ENCODE assay signal across 23 mouse cellular contexts in genomic region chr7:141090228-141090627, GRCm38 (mm10). TPM values are rescaled to one million over a fixed set of nuclear protein-coding genes. Genes with fewer than 3 reads are reported as not detected.
A peak's percentile ranks its signal among the peaks of the same experiment; 100 is the strongest.
DNase-seq lines count a peak whose midpoint lies in the region; ATAC-seq and TF ChIP-seq lines count a peak whose summit lies in the region.
"Had no signal": no experiment of that assay in that cellular context is flagged by ENCODE, and none has a peak within 500 bp of the region (broad histone marks: within the 10 kb centered on the region; RNA-seq: fewer than 3 reads in every experiment).

No protein-coding gene starts in this region.

- H3K27ac ChIP-seq in testis, adult 2 months (ENCODE audit: control insufficient read depth, insufficient read depth, low read depth, low read length), result peak overlapping the region; percentile 5; the same call in 1 of the 2 replicates
- peak overlapping the region; percentile 70 for H3K27ac ChIP-seq in small intestine, adult 2 months (ENCODE audit: insufficient read depth, low read depth, low read length)
- H3K27ac ChIP-seq in left cerebral cortex, adult 2 months, result no peak overlapping the region
- H3K27ac ChIP-seq: embryonic facial prominence, embryonic 12.5 days; forebrain, embryonic 15.5 days; heart, embryonic 15.5 days; hindbrain, embryonic 13.5 days; hindbrain, postnatal 0 days had no signal

- peaks cover 13% of the 10 kb centered on the region for H3K4me1 ChIP-seq in testis, adult 2 months (ENCODE audit: control insufficient read depth, insufficient read depth, low read length)
- H3K4me1 ChIP-seq in small intestine, adult 2 months (ENCODE audit: control insufficient read depth, insufficient read depth, insufficient read length, low read length), result peaks cover 15% of the 10 kb centered on the region
- H3K4me1 ChIP-seq: embryonic facial prominence, embryonic 12.5 days had no signal

- TF ChIP-seq CTCF in testis, adult 2 months (IDR thresholded peaks at IDR 0.05; ENCODE audit: control insufficient read depth, insufficient read depth, insufficient replicate concordance, low read depth, low read length), result no peak
- no peak for TF ChIP-seq CTCF in small intestine, adult 2 months (IDR thresholded peaks at IDR 0.05; ENCODE audit: extremely low read depth, insufficient read length, insufficient replicate concordance, low read depth, low read length)
- TF ChIP-seq CTCF in left cerebral cortex, adult 2 months (IDR thresholded peaks at IDR 0.05), result no peak

- peak overlapping the region; percentile 66 for H3K4me3 ChIP-seq in testis, adult 2 months (ENCODE audit: control insufficient read depth, low read depth, low read length)
- H3K4me3 ChIP-seq in small intestine, adult 2 months (ENCODE audit: low read depth, low read length), result no peak overlapping the region
- no peak overlapping the region for H3K4me3 ChIP-seq in left cerebral cortex, adult 2 months
- H3K4me3 ChIP-seq: embryonic facial prominence, embryonic 12.5 days; forebrain, embryonic 15.5 days; heart, embryonic 15.5 days; hindbrain, embryonic 13.5 days had no signal

- ATAC-seq in megakaryocyte, adult 5-6 weeks (ENCODE audit: poor library complexity, severe bottlenecking), result no peak
- ATAC-seq: forebrain, embryonic 15.5 days; hindbrain, postnatal 0 days; intestine, embryonic 16.5 days had no signal

- WGBS in small intestine, adult 2 months, result 43% methylated on average over 8 of the region's 8 CpGs

- TF ChIP-seq POLR2A in testis, adult 2 months (IDR thresholded peaks at IDR 0.05; ENCODE audit: control insufficient read depth, low read depth, low read length), result no peak; the same call in 1 of the 2 replicates
- TF ChIP-seq POLR2A in small intestine, adult 2 months (IDR thresholded peaks at IDR 0.05; ENCODE audit: low read depth, low read length), result no peak

- intact Hi-C loops in left cerebral cortex, adult 2 months (cut with DNase I), result no loop called here

- no peaks in the 10 kb centered on the region for H3K27me3 ChIP-seq in testis, adult 2 months (ENCODE audit: control insufficient read depth, insufficient read depth, low read length)
- no peaks in the 10 kb centered on the region for H3K27me3 ChIP-seq in small intestine, adult 2 months (ENCODE audit: control insufficient read depth, insufficient read depth, low read length)

- H3K36me3 ChIP-seq in testis, adult 2 months (ENCODE audit: control insufficient read depth, insufficient read depth, low read length), result no peaks in the 10 kb centered on the region
- H3K36me3 ChIP-seq in small intestine, adult 2 months (ENCODE audit: control insufficient read depth, insufficient read depth, low read length), result peaks cover 36% of the 10 kb centered on the region
- H3K36me3 ChIP-seq: embryonic facial prominence, embryonic 12.5 days; forebrain, embryonic 15.5 days; heart, embryonic 15.5 days; hindbrain, embryonic 13.5 days had no signal

- peak; percentile 34 for DNase-seq in adrenal gland, postnatal 25 days
- no peak for DNase-seq in adrenal gland, adult 18-20 months (ENCODE audit: low spot score in 2 of 2)
- no peak for DNase-seq in testis, postnatal 14 days (ENCODE audit: low spot score)
- no peak for DNase-seq in left cerebral cortex, adult 2 months (ENCODE audit: extremely low spot score in 1 of 2, low spot score in 2 of 2)
- DNase-seq: cerebellum, adult 11-12 months; cerebellum, adult 9-10 months; cerebellum, postnatal 25 days; gastrocnemius, postnatal 36 days; heart, adult 18-20 months; heart, postnatal 14 days had no signal

RNA-seq across cellular contexts. Expression of gene Sigirr, which starts 10.1 kb away (rescaled TPM):
- total RNA-seq in adrenal gland, postnatal 25 days (2021), result 4.5 and 5.0 TPM in 2 replicates
- total RNA-seq in adrenal gland, adult 18-20 months (2021), result 1 to 10 TPM; 2.0 to 2.7 TPM
- 3.9 and 5.4 TPM in 2 replicates for polyA plus RNA-seq in testis, adult 2 months (2012; rRNA removed)
- polyA plus RNA-seq in small intestine, adult 2 months (2012; rRNA removed), result 19.8 and 38.3 TPM in 2 replicates
- 1 to 10 TPM; 1.7 to 3.4 TPM for total RNA-seq in left cerebral cortex, adult 2 months (2021)
- 7.5 and 9.3 TPM in 2 replicates for total RNA-seq in megakaryocyte, adult 5-6 weeks (2015)
- 7.7 and 8.2 TPM in 2 replicates for total RNA-seq in megakaryocyte, adult 5-6 weeks (2017)

RNA-seq across cellular contexts. Expression of gene Pkp3, which starts 12.2 kb away (rescaled TPM):
- total RNA-seq in adrenal gland, postnatal 25 days (2021), result 0.86 and 1.2 TPM in 2 replicates
- total RNA-seq in adrenal gland, adult 18-20 months (2021), result 1 to 10 TPM; 1.8 to 3.3 TPM
- 0.83 and 0.84 TPM in 2 replicates for polyA plus RNA-seq in testis, adult 2 months (2012; rRNA removed)
- polyA plus RNA-seq in small intestine, adult 2 months (2012; rRNA removed), result 87.5 and 236 TPM in 2 replicates
- not detected for total RNA-seq in left cerebral cortex, adult 2 months (2021)
- total RNA-seq in megakaryocyte, adult 5-6 weeks (2015), result 6.7 and 9.7 TPM in 2 replicates
- total RNA-seq in megakaryocyte, adult 5-6 weeks (2017), result 3.8 and 6.1 TPM in 2 replicates
- total RNA-seq: G1E; gastrocnemius, adult 8-10 months had no signal
- polyA plus RNA-seq: forebrain, embryonic 15.5 days; G1E had no signal

RNA-seq across cellular contexts. Expression of gene Ano9, which starts 27.4 kb away (rescaled TPM):
- total RNA-seq in adrenal gland, postnatal 25 days (2021), result 0.33 TPM in 1 of 2 replicates, not detected in the other
- under 1 TPM; 0.20 to 0.32 TPM for total RNA-seq in adrenal gland, adult 18-20 months (2021)
- polyA plus RNA-seq in testis, adult 2 months (2012; rRNA removed), result 0.30 and 0.32 TPM in 2 replicates
- 38.2 and 74.3 TPM in 2 replicates for polyA plus RNA-seq in small intestine, adult 2 months (2012; rRNA removed)
- not detected for total RNA-seq in left cerebral cortex, adult 2 months (2021)
- not detected in 2 replicates for total RNA-seq in megakaryocyte, adult 5-6 weeks (2015)
- total RNA-seq in megakaryocyte, adult 5-6 weeks (2017), result not detected in 2 replicates
- total RNA-seq: gastrocnemius, adult 8-10 months; gastrocnemius, postnatal 36 days; heart, adult 18-20 months; hematopoietic stem cell, adult 5-6 weeks had no signal
- polyA plus RNA-seq: cortical plate, adult 2 months; G1E had no signal

RNA-seq across cellular contexts. Expression of gene B4galnt4, which starts 29.3 kb away (rescaled TPM):
- total RNA-seq in adrenal gland, postnatal 25 days (2021), result 2.5 and 3.6 TPM in 2 replicates
- 1 to 10 TPM; 1.3 to 2.7 TPM for total RNA-seq in adrenal gland, adult 18-20 months (2021)
- polyA plus RNA-seq in testis, adult 2 months (2012; rRNA removed), result 18.0 and 23.7 TPM in 2 replicates
- polyA plus RNA-seq in small intestine, adult 2 months (2012; rRNA removed), result 5.4 and 15.8 TPM in 2 replicates
- total RNA-seq in left cerebral cortex, adult 2 months (2021), result 10 to 100 TPM; 87.4 to 95.9 TPM
- 1.5 and 3.0 TPM in 2 replicates for total RNA-seq in megakaryocyte, adult 5-6 weeks (2015)
- 1.7 and 2.5 TPM in 2 replicates for total RNA-seq in megakaryocyte, adult 5-6 weeks (2017)
- total RNA-seq: G1E; heart, adult 18-20 months had no signal
- polyA plus RNA-seq: G1E had no signal

RNA-seq across cellular contexts. Expression of gene Ptdss2, which starts 32.0 kb away (rescaled TPM):
- 29.1 and 48.2 TPM in 2 replicates for total RNA-seq in adrenal gland, postnatal 25 days (2021)
- total RNA-seq in adrenal gland, adult 18-20 months (2021), result 10 to 100 TPM; 39.2 to 40.4 TPM
- polyA plus RNA-seq in testis, adult 2 months (2012; rRNA removed), result 329 and 346 TPM in 2 replicates
- 17.5 and 26.3 TPM in 2 replicates for polyA plus RNA-seq in small intestine, adult 2 months (2012; rRNA removed)
- total RNA-seq in left cerebral cortex, adult 2 months (2021), result 10 to 100 TPM; 46.9 to 51.6 TPM
- total RNA-seq in megakaryocyte, adult 5-6 weeks (2015), result 7.1 and 10.2 TPM in 2 replicates
- 1.9 and 2.6 TPM in 2 replicates for total RNA-seq in megakaryocyte, adult 5-6 weeks (2017)
